Mouse (Mus musculus) CH12.LX (cell line): ENCODE data around the gene Atxn3. TPM values are rescaled to one million over a fixed set of nuclear protein-coding genes. Genes with fewer than 3 reads are reported as not detected.
"Not testable (repeated sequence)": the region's sequence is repeated elsewhere in the genome, so short reads cannot be mapped to it uniquely, and the experiment has no call there.

Source experiments
- DNase-seq: peaks from one replicate; pipeline ENCODE4 v3.0.0-alpha.2; 2013; ENCODE audit errors: extremely low read depth
- H3K27ac ChIP-seq: 2 replicates; pipeline ENCODE4 v1.5.1; 2012; ENCODE audit warnings: low read depth, mild to moderate bottlenecking, control low read depth, moderate library complexity; ENCODE audit not compliant: insufficient read depth
- H3K27me3 ChIP-seq: replicated peaks from 2 replicates; pipeline ENCODE3; 2012; ENCODE audit warnings: inconsistent platforms
- H3K36me3 ChIP-seq, 2 experiments: replicated peaks in 1 of 2; 2 replicates each; pipeline versions ENCODE3 to v1.6.1; 2012; ENCODE audit warnings: inconsistent platforms in 1 of 2, low read length in 1 of 2, mild to moderate bottlenecking in 1 of 2, mixed read lengths in 1 of 2, moderate library complexity in 1 of 2; ENCODE audit not compliant: control insufficient read depth in 1 of 2, insufficient read depth in 1 of 2
- H3K4me1 ChIP-seq, 2 experiments: 2 replicates each; pipeline ENCODE4 v1.6.1; 2012; ENCODE audit warnings: inconsistent platforms in 1 of 2, moderate library complexity in 1 of 2; ENCODE audit not compliant: insufficient read depth in 2 of 2, control insufficient read depth in 1 of 2
- H3K4me2 ChIP-seq: 2 replicates; pipeline ENCODE4 v1.6.1; 2012; ENCODE audit warnings: low read depth, mild to moderate bottlenecking, control low read depth; ENCODE audit not compliant: poor library complexity, insufficient read depth, severe bottlenecking
- H3K4me3 ChIP-seq, 3 experiments: fragments of 150-350 bp in 1 of 3; sonication (generic) in 1 of 3; replicated peaks in 1 of 3; 2 replicates each; pipeline versions ENCODE3 to v1.5.1; 2011 to 2012; ENCODE audit warnings: low read depth in 2 of 3, low read length in 2 of 3, mild to moderate bottlenecking in 2 of 3, moderate library complexity in 2 of 3, control low read depth in 1 of 3, improper control_type of control experiment in 1 of 3, inconsistent platforms in 1 of 3, mixed read lengths in 1 of 3; ENCODE audit not compliant: poor library complexity in 1 of 3
- H3K79me2 ChIP-seq: replicated peaks from 2 replicates; pipeline ENCODE4 v1.6.1; 2012; ENCODE audit warnings: mild to moderate bottlenecking, moderate library complexity; ENCODE audit not compliant: control insufficient read depth, poor library complexity, insufficient read depth, severe bottlenecking; ENCODE audit errors: extremely low read depth
- H3K9ac ChIP-seq: 2 replicates; pipeline ENCODE4 v1.6.1; 2012; ENCODE audit warnings: low read depth, mild to moderate bottlenecking, control low read depth, moderate library complexity; ENCODE audit not compliant: insufficient read depth
- H3K9me3 ChIP-seq: replicated peaks from 2 replicates; pipeline ENCODE3; 2012; ENCODE audit warnings: low read length, inconsistent platforms, mixed read lengths
- EP300 ChIP-seq: IDR thresholded peaks from 2 replicates; pipeline ENCODE4 v1.6.1; 2011; ENCODE audit warnings: low read length, improper control_type of control experiment
- GABPA ChIP-seq: IDR thresholded peaks from 2 replicates; pipeline ENCODE4 v1.6.1; 2012; ENCODE audit warnings: low read depth, low read length, improper control_type of control experiment, inconsistent platforms; ENCODE audit not compliant: insufficient replicate concordance
- IRF4 ChIP-seq: IDR thresholded peaks from 2 replicates; pipeline ENCODE4 v1.6.1; 2014; ENCODE audit warnings: low read depth, mild to moderate bottlenecking, inconsistent platforms, low read length, improper control_type of control experiment
- KAT2A ChIP-seq: IDR thresholded peaks from 2 replicates; pipeline ENCODE4 v1.6.1; 2012; ENCODE audit warnings: low read length, improper control_type of control experiment, inconsistent platforms; ENCODE audit not compliant: insufficient replicate concordance
- MAFK ChIP-seq: IDR thresholded peaks from 2 replicates; pipeline ENCODE4 v1.6.1; 2011; ENCODE audit warnings: low read length, improper control_type of control experiment; ENCODE audit not compliant: insufficient replicate concordance
- MYC ChIP-seq: IDR thresholded peaks from 2 replicates; pipeline ENCODE4 v1.6.1; 2011; ENCODE audit warnings: low read depth, mild to moderate bottlenecking, improper control_type of control experiment, low read length
- NELFE ChIP-seq: IDR thresholded peaks from 2 replicates; pipeline ENCODE4 v1.6.1; 2011; ENCODE audit warnings: low read depth, low read length, improper control_type of control experiment
- PAX5 ChIP-seq: IDR thresholded peaks from 2 replicates; pipeline ENCODE4 v1.6.1; 2012; ENCODE audit warnings: low read length, inconsistent platforms, mixed read lengths
- RAD21 ChIP-seq: IDR thresholded peaks from 2 replicates; pipeline ENCODE4 v1.6.1; 2011; ENCODE audit warnings: low read depth, mild to moderate bottlenecking, low read length, improper control_type of control experiment, moderate library complexity
- RCOR1 ChIP-seq: conservative IDR thresholded peaks from 2 replicates; pipeline ENCODE4 v1.6.1; 2012; ENCODE audit warnings: low read depth, mild to moderate bottlenecking, inconsistent platforms, low read length, improper control_type of control experiment
- SIN3A ChIP-seq: IDR thresholded peaks from 2 replicates; pipeline ENCODE4 v1.6.1; 2012; ENCODE audit warnings: low read length, improper control_type of control experiment, inconsistent platforms
- TCF12 ChIP-seq: IDR thresholded peaks from 2 replicates; pipeline ENCODE4 v1.6.1; 2014; ENCODE audit warnings: low read depth, mild to moderate bottlenecking, inconsistent platforms, low read length, improper control_type of control experiment
- USF1 ChIP-seq: IDR thresholded peaks from 2 replicates; pipeline ENCODE4 v1.6.1; 2014; ENCODE audit warnings: low read depth, mild to moderate bottlenecking, inconsistent platforms, low read length, improper control_type of control experiment
- ZNF384 ChIP-seq: IDR thresholded peaks from 2 replicates; pipeline ENCODE4 v1.6.1; 2012; ENCODE audit warnings: low read depth, low read length, improper control_type of control experiment, inconsistent platforms
- dilution Hi-C: fragments of 300-500 bp; cut with MboI; formaldehyde crosslinking; loops from 2 replicates; pipeline ENCODE4 v1.14.3; 2020; ENCODE audit warnings: low sequenced_read_pairs; ENCODE audit not compliant: extremely low pct_unique_long_range_greater_than_20kb, extremely low pct_ligation_motif_present
- in situ Hi-C: fragments of 300-500 bp; cut with MboI; formaldehyde crosslinking; loops from 3 replicates; pipeline ENCODE4 v1.14.3; 2019; ENCODE audit warnings: low sequenced_read_pairs, low pct_ligation_motif_present, low pct_unique_long_range_greater_than_20kb, mixed read lengths
- polyA plus RNA-seq: library from polyadenylated mRNA; unstranded; fragments of >175 nt; gene quantifications from 2 replicates; pipeline ENCODE4 v1.2.1, GENCODE M21; 2012; ENCODE audit warnings: low read depth; ENCODE audit not compliant: insufficient read length
- total RNA-seq, 2 experiments: library from RNA; depleted of rRNA; stranded (reverse); fragments of 300-350 nt in 1 of 2; fragments of >200 nt in 1 of 2; gene quantifications; 2 replicates each; pipeline ENCODE4 v1.2.3; 2012 to 2014

Atxn3 gene
- total and polyA plus RNA-seq, 3 experiments = 10.8 to 24.4 (median 21.8) TPM

DNA sequence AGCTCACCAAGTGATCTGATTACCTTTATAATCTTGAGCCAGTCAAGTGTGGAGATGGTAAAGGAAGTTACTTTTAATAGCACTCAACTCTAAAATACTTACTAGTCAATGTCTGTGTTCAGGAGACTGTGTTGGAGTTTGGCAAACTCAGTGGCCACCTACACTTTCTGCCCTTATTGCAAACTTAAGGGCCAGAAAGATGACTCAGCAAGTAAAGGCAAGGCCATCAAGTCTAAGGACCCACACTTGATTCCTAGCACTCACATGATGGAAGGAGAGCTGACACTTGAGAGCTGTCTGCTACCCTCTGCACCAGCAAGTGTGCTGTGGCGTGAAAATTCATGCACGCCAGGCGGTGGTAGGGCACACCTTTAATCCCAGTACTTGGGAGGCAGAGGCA lies 14.2 kb upstream of the Atxn3 start:
- TF ChIP-seq MAFK = peak; percentile 50; the same call in 1 of the 2 replicates
- no peak for TF ChIP-seq MYC
- no peak for TF ChIP-seq RCOR1
- TF ChIP-seq TCF12 = no peak
- TF ChIP-seq PAX5 = no peak
- in situ Hi-C loops = no loop called here
- H3K27ac ChIP-seq = peak overlapping the region; percentile 30
- H3K27me3 ChIP-seq = no peaks in the 10 kb centered on the region
- no peak for DNase-seq
- no peaks in the 10 kb centered on the region for H3K9me3 ChIP-seq
- H3K4me2 ChIP-seq = no peak overlapping the region
- H3K4me1 ChIP-seq = peaks cover 6 to 49% of the 10 kb centered on the region in 2 experiments; a peak in 3 of 4 replicates
- H3K36me3 ChIP-seq = peaks cover 19 to 47% of the 10 kb centered on the region in 2 experiments
- H3K79me2 ChIP-seq = peaks cover 49% of the 10 kb centered on the region
- H3K9ac ChIP-seq = no peak overlapping the region
- dilution Hi-C loops = no loop called here
- H3K4me3 ChIP-seq = no peak overlapping the region

DNA sequence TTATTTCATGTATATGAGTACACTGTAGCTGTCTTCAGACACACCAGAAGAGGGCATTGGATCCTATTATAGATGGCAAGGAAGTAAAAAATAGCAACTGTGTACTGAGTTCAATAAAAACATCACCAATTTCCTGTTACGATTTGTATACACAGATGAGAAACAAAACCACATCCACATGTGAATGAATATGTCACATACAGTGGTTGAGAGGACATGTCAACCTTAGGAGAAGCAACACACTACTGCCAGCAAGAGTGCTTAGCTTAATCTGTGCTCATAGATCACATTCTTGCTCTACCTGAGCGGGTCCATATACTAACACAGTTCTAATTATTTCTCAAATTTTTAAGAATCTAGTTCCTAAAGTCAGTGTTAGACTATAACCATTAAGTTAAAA lies 13.3 kb upstream of the Atxn3 start:
- dilution Hi-C loops = no loop called here
- Histone ChIP-seq H3K79me2 (peaks cover 40% of the 10 kb centered on the region), H3K4me2 (no peak overlapping the region), H3K9me3 (no peaks in the 10 kb centered on the region), H3K27me3 (no peaks in the 10 kb centered on the region), H3K4me3 (no peak overlapping the region), H3K36me3 (peaks cover 22 to 55% of the 10 kb centered on the region in 2 experiments), H3K9ac (no peak overlapping the region), H3K27ac (no peak overlapping the region), H3K4me1 (peaks cover 6 to 45% of the 10 kb centered on the region in 2 experiments; a peak in 3 of 4 replicates)
- no peak for TF ChIP-seq PAX5
- no peak for TF ChIP-seq MAFK
- TF ChIP-seq RCOR1 = no peak
- TF ChIP-seq USF1 = no peak
- no peak for TF ChIP-seq GABPA
- no peak for TF ChIP-seq KAT2A
- TF ChIP-seq RAD21 = no peak
- no peak for TF ChIP-seq SIN3A
- in situ Hi-C loops = no loop called here
- no peak for DNase-seq

- H3K27me3 ChIP-seq, dilution Hi-C loops, H3K9me3 ChIP-seq, DNase-seq, H3K79me2 ChIP-seq, in situ Hi-C loops, H3K36me3 ChIP-seq: not testable (repeated sequence)
- H3K4me1 ChIP-seq = peaks cover 8 to 31% of the 10 kb centered on the region in 2 experiments; a peak in 3 of 4 replicates
- peak overlapping the region in 1 of 3 experiments; percentile 92 for H3K4me3 ChIP-seq
- H3K9ac ChIP-seq = peak overlapping the region; percentile 85
- TF ChIP-seq IRF4 (peak; percentile 62), SIN3A (0 out of 2 replicates have a peak, but pooled peaks have one; percentile 34), NELFE (0 out of 2 replicates have a peak, but pooled peaks have one; percentile 50), MYC (0 out of 2 replicates have a peak, but pooled peaks have one; percentile 15), ZNF384 (peak; percentile 60), EP300 (peak; percentile 65)
- 0 out of 2 replicates have a peak overlapping the region, but pooled peaks have one; percentile 58 for H3K27ac ChIP-seq
- H3K4me2 ChIP-seq = peak overlapping the region; percentile 95
Measured at GRCm38 (mm10) chr12:101958960-101959780, 1.1 kb upstream of the Atxn3 start.
